26 mouse cellular contexts compared by ENCODE assay signal in the genomic region with DNA sequence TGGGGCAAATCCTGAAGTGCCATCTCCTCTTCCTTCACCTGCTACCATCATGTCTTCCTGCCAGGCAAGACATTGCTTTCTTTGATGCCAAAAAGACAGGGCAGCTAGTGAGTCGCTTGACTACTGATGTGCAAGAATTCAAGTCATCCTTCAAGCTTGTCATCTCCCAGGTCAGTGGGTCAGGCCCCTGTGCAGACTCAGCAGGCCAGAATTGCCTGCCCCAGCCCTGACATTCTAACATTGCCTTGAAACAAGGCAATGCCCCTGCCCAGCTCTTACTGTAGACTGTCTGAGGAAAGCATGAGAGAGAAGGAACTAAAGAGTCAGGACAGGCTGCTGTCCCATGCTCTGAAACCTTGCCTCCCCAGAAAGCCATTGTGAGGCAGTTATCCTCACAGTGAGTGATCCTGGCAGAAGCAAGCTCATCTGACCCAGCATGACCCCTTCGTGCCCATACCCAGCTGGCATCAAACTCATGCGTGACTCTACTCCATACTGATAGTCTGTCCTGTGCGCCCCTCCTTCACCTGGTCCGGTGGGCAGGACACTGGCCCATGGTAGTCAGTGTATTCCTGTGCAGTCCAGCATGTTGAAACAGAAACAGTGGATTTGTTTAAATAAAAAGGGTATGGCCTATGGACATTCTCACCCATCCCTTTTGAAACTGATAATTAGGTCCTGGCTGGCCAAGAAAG. TPM values are rescaled to one million over a fixed set of nuclear protein-coding genes. Genes with fewer than 3 reads are reported as not detected.
"Had no signal": no experiment of that assay in that cellular context is flagged by ENCODE, and none has a peak within 500 bp of the region (broad histone marks: within the 10 kb centered on the region; RNA-seq: fewer than 3 reads in every experiment).

No protein-coding gene starts in this region.

- H3K9me3 ChIP-seq: heart, embryonic 10.5 days; heart, embryonic 12.5 days; hindbrain, embryonic 13.5 days; hindbrain, embryonic 15.5 days; kidney, embryonic 15.5 days; liver, embryonic 13.5 days; liver, embryonic 15.5 days had no signal

- H3K36me3 ChIP-seq: hindbrain, embryonic 15.5 days had no signal

- H3K27ac ChIP-seq: heart, embryonic 10.5 days; hindbrain, embryonic 13.5 days; hindbrain, embryonic 15.5 days; hindbrain, postnatal 0 days; kidney, embryonic 15.5 days; kidney, postnatal 0 days; liver, embryonic 13.5 days; liver, embryonic 15.5 days had no signal

- H3K9ac ChIP-seq: heart, embryonic 12.5 days; hindbrain, embryonic 13.5 days; hindbrain, embryonic 15.5 days; kidney, embryonic 15.5 days; liver, embryonic 13.5 days; liver, embryonic 15.5 days had no signal

- H3K4me3 ChIP-seq: heart, embryonic 10.5 days; heart, embryonic 12.5 days; hindbrain, embryonic 13.5 days; hindbrain, embryonic 15.5 days; kidney, embryonic 15.5 days; liver, embryonic 13.5 days; liver, embryonic 15.5 days had no signal

- DNase-seq: gastrocnemius, postnatal 14 days; gastrocnemius, postnatal 36 days; heart, adult 18-20 months; kidney, adult 11 months; kidney, adult 2 months; kidney, adult 9 months; kidney, postnatal 14 days; kidney, postnatal 36 days; layer of hippocampus, adult 9-11 months; layer of hippocampus, postnatal 36 days; liver; liver, embryonic 13.5 days had no signal

- H3K27me3 ChIP-seq: heart, embryonic 12.5 days; hindbrain, embryonic 13.5 days; hindbrain, embryonic 15.5 days; kidney, embryonic 15.5 days; liver, embryonic 13.5 days; liver, embryonic 15.5 days had no signal

- H3K4me1 ChIP-seq: hindbrain, embryonic 15.5 days; kidney, embryonic 15.5 days had no signal

- ATAC-seq: intestine, embryonic 16.5 days had no signal

- H3K4me2 ChIP-seq: heart, embryonic 12.5 days; hindbrain, embryonic 13.5 days; hindbrain, embryonic 15.5 days; kidney, embryonic 15.5 days; liver, embryonic 11.5 days; liver, embryonic 13.5 days; liver, embryonic 15.5 days had no signal

RNA-seq across cellular contexts. Expression of a gene that starts 9.1 kb away (rescaled TPM):
- total RNA-seq: gastrocnemius, postnatal 36 days had no signal

RNA-seq across cellular contexts. Expression of a gene that starts 12.1 kb away (rescaled TPM):
- total RNA-seq: heart, adult 18-20 months; hematopoietic stem cell, adult 5-6 weeks; left cerebral cortex, postnatal 36 days had no signal
- polyA plus RNA-seq: heart, embryonic 14.5 days; intestine, embryonic 14.5 days; liver, embryonic 11.5 days; liver, embryonic 13.5 days; liver, embryonic 15.5 days had no signal
